Mouse (Mus musculus) CH12.LX (cell line): ENCODE data around the gene Gpat2. TPM values are rescaled to one million over a fixed set of nuclear protein-coding genes. Genes with fewer than 3 reads are reported as not detected.
A peak's percentile ranks its signal among the peaks of the same experiment; 100 is the strongest.

Experiments used
- DNase-seq: peaks from one replicate; pipeline ENCODE4 v3.0.0-alpha.2; 2013; ENCODE audit errors: extremely low read depth
- H3K27ac ChIP-seq: 2 replicates; pipeline ENCODE4 v1.5.1; 2012; ENCODE audit warnings: low read depth, mild to moderate bottlenecking, control low read depth, moderate library complexity; ENCODE audit not compliant: insufficient read depth
- H3K27me3 ChIP-seq: replicated peaks from 2 replicates; pipeline ENCODE3; 2012; ENCODE audit warnings: inconsistent platforms
- H3K36me3 ChIP-seq, 2 experiments: replicated peaks in 1 of 2; 2 replicates each; pipeline versions ENCODE3 to v1.6.1; 2012; ENCODE audit warnings: inconsistent platforms in 1 of 2, low read length in 1 of 2, mild to moderate bottlenecking in 1 of 2, mixed read lengths in 1 of 2, moderate library complexity in 1 of 2; ENCODE audit not compliant: control insufficient read depth in 1 of 2, insufficient read depth in 1 of 2
- H3K4me1 ChIP-seq, 2 experiments: 2 replicates each; pipeline ENCODE4 v1.6.1; 2012; ENCODE audit warnings: inconsistent platforms in 1 of 2, moderate library complexity in 1 of 2; ENCODE audit not compliant: insufficient read depth in 2 of 2, control insufficient read depth in 1 of 2
- H3K4me2 ChIP-seq: 2 replicates; pipeline ENCODE4 v1.6.1; 2012; ENCODE audit warnings: low read depth, mild to moderate bottlenecking, control low read depth; ENCODE audit not compliant: poor library complexity, insufficient read depth, severe bottlenecking
- H3K4me3 ChIP-seq, 3 experiments: fragments of 150-350 bp in 1 of 3; sonication (generic) in 1 of 3; replicated peaks in 1 of 3; 2 replicates each; pipeline versions ENCODE3 to v1.5.1; 2011 to 2012; ENCODE audit warnings: low read depth in 2 of 3, low read length in 2 of 3, mild to moderate bottlenecking in 2 of 3, moderate library complexity in 2 of 3, control low read depth in 1 of 3, improper control_type of control experiment in 1 of 3, inconsistent platforms in 1 of 3, mixed read lengths in 1 of 3; ENCODE audit not compliant: poor library complexity in 1 of 3
- H3K79me2 ChIP-seq: replicated peaks from 2 replicates; pipeline ENCODE4 v1.6.1; 2012; ENCODE audit warnings: mild to moderate bottlenecking, moderate library complexity; ENCODE audit not compliant: control insufficient read depth, poor library complexity, insufficient read depth, severe bottlenecking; ENCODE audit errors: extremely low read depth
- H3K9ac ChIP-seq: 2 replicates; pipeline ENCODE4 v1.6.1; 2012; ENCODE audit warnings: low read depth, mild to moderate bottlenecking, control low read depth, moderate library complexity; ENCODE audit not compliant: insufficient read depth
- H3K9me3 ChIP-seq: replicated peaks from 2 replicates; pipeline ENCODE3; 2012; ENCODE audit warnings: low read length, inconsistent platforms, mixed read lengths
- BHLHE40 ChIP-seq: IDR thresholded peaks from 2 replicates; pipeline ENCODE4 v1.6.1; 2011; ENCODE audit warnings: mild to moderate bottlenecking, low read depth, low read length, improper control_type of control experiment
- CHD1 ChIP-seq: IDR thresholded peaks from 2 replicates; pipeline ENCODE4 v1.6.1; 2012; ENCODE audit warnings: low read depth, low read length, improper control_type of control experiment, inconsistent platforms
- CHD2 ChIP-seq: IDR thresholded peaks from 2 replicates; pipeline ENCODE4 v1.6.1; 2011; ENCODE audit warnings: low read length, improper control_type of control experiment
- CTCF ChIP-seq, 2 experiments: IDR thresholded peaks in 1 of 2; conservative IDR thresholded peaks in 1 of 2; 2 replicates each; pipeline ENCODE4 v1.5.1; 2011 to 2012; ENCODE audit warnings: low read depth in 2 of 2, low read length in 2 of 2, improper control_type of control experiment in 1 of 2, inconsistent platforms in 1 of 2, mild to moderate bottlenecking in 1 of 2, moderate library complexity in 1 of 2
- E2F4 ChIP-seq: IDR thresholded peaks from 2 replicates; pipeline ENCODE4 v1.6.1; 2011; ENCODE audit warnings: low read depth, low read length, improper control_type of control experiment; ENCODE audit not compliant: insufficient replicate concordance
- ELF1 ChIP-seq: IDR thresholded peaks from 2 replicates; pipeline ENCODE4 v1.6.1; 2014; ENCODE audit warnings: low read depth, mild to moderate bottlenecking, inconsistent platforms, low read length, improper control_type of control experiment
- EP300 ChIP-seq: IDR thresholded peaks from 2 replicates; pipeline ENCODE4 v1.6.1; 2011; ENCODE audit warnings: low read length, improper control_type of control experiment
- ETS1 ChIP-seq: conservative IDR thresholded peaks from 2 replicates; pipeline ENCODE4 v1.6.1; 2012; ENCODE audit warnings: low read depth, mild to moderate bottlenecking, inconsistent platforms, low read length, improper control_type of control experiment, moderate library complexity
- GABPA ChIP-seq: IDR thresholded peaks from 2 replicates; pipeline ENCODE4 v1.6.1; 2012; ENCODE audit warnings: low read depth, low read length, improper control_type of control experiment, inconsistent platforms; ENCODE audit not compliant: insufficient replicate concordance
- HCFC1 ChIP-seq: IDR thresholded peaks from 2 replicates; pipeline ENCODE4 v1.6.1; 2012; ENCODE audit warnings: low read depth, mild to moderate bottlenecking, inconsistent platforms, low read length, improper control_type of control experiment
- IRF4 ChIP-seq: IDR thresholded peaks from 2 replicates; pipeline ENCODE4 v1.6.1; 2014; ENCODE audit warnings: low read depth, mild to moderate bottlenecking, inconsistent platforms, low read length, improper control_type of control experiment
- JUN ChIP-seq: IDR thresholded peaks from 2 replicates; pipeline ENCODE4 v1.6.1; 2011; ENCODE audit warnings: low read depth, mild to moderate bottlenecking, low read length, improper control_type of control experiment, moderate library complexity; ENCODE audit not compliant: insufficient read depth
- JUND ChIP-seq: conservative IDR thresholded peaks from 2 replicates; pipeline ENCODE4 v1.6.1; 2011; ENCODE audit warnings: low read depth, low read length, improper control_type of control experiment
- KAT2A ChIP-seq: IDR thresholded peaks from 2 replicates; pipeline ENCODE4 v1.6.1; 2012; ENCODE audit warnings: low read length, improper control_type of control experiment, inconsistent platforms; ENCODE audit not compliant: insufficient replicate concordance
- MAFK ChIP-seq: IDR thresholded peaks from 2 replicates; pipeline ENCODE4 v1.6.1; 2011; ENCODE audit warnings: low read length, improper control_type of control experiment; ENCODE audit not compliant: insufficient replicate concordance
- MAX ChIP-seq: IDR thresholded peaks from 2 replicates; pipeline ENCODE4 v1.6.1; 2011; ENCODE audit warnings: low read length, improper control_type of control experiment
- MAZ ChIP-seq: IDR thresholded peaks from 2 replicates; pipeline ENCODE4 v1.6.1; 2012; ENCODE audit warnings: low read depth, mild to moderate bottlenecking, inconsistent platforms, low read length, improper control_type of control experiment, moderate library complexity
- MEF2A ChIP-seq: IDR thresholded peaks from 2 replicates; pipeline ENCODE4 v1.6.1; 2014; ENCODE audit warnings: low read depth, mild to moderate bottlenecking, inconsistent platforms, low read length, improper control_type of control experiment, borderline replicate concordance
- NELFE ChIP-seq: IDR thresholded peaks from 2 replicates; pipeline ENCODE4 v1.6.1; 2011; ENCODE audit warnings: low read depth, low read length, improper control_type of control experiment
- NRF1 ChIP-seq: IDR thresholded peaks from 2 replicates; pipeline ENCODE4 v1.6.1; 2014; ENCODE audit warnings: low read depth, mild to moderate bottlenecking, inconsistent platforms, low read length, improper control_type of control experiment, moderate library complexity
- POLR2A ChIP-seq: IDR thresholded peaks from 2 replicates; pipeline ENCODE4 v1.6.1; 2011; ENCODE audit warnings: low read depth, mild to moderate bottlenecking, improper control_type of control experiment, low read length
- POLR2AphosphoS2 ChIP-seq: IDR thresholded peaks from 2 replicates; pipeline ENCODE4 v1.6.1; 2011; ENCODE audit warnings: low read depth, low read length, improper control_type of control experiment
- RAD21 ChIP-seq: IDR thresholded peaks from 2 replicates; pipeline ENCODE4 v1.6.1; 2011; ENCODE audit warnings: low read depth, mild to moderate bottlenecking, low read length, improper control_type of control experiment, moderate library complexity
- RCOR1 ChIP-seq: conservative IDR thresholded peaks from 2 replicates; pipeline ENCODE4 v1.6.1; 2012; ENCODE audit warnings: low read depth, mild to moderate bottlenecking, inconsistent platforms, low read length, improper control_type of control experiment
- SIN3A ChIP-seq: IDR thresholded peaks from 2 replicates; pipeline ENCODE4 v1.6.1; 2012; ENCODE audit warnings: low read length, improper control_type of control experiment, inconsistent platforms
- SMC3 ChIP-seq: IDR thresholded peaks from 2 replicates; pipeline ENCODE4 v1.6.1; 2011; ENCODE audit warnings: low read depth, low read length, improper control_type of control experiment
- TBP ChIP-seq: conservative IDR thresholded peaks from 2 replicates; pipeline ENCODE4 v1.6.1; 2011; ENCODE audit warnings: low read depth, low read length, improper control_type of control experiment
- TCF12 ChIP-seq: IDR thresholded peaks from 2 replicates; pipeline ENCODE4 v1.6.1; 2014; ENCODE audit warnings: low read depth, mild to moderate bottlenecking, inconsistent platforms, low read length, improper control_type of control experiment
- USF1 ChIP-seq: IDR thresholded peaks from 2 replicates; pipeline ENCODE4 v1.6.1; 2014; ENCODE audit warnings: low read depth, mild to moderate bottlenecking, inconsistent platforms, low read length, improper control_type of control experiment
- USF2 ChIP-seq: conservative IDR thresholded peaks from 2 replicates; pipeline ENCODE4 v1.6.1; 2011; ENCODE audit warnings: low read depth, low read length, improper control_type of control experiment
- ZC3H11A ChIP-seq: IDR thresholded peaks from 2 replicates; pipeline ENCODE4 v1.6.1; 2012; ENCODE audit warnings: low read depth, mild to moderate bottlenecking, inconsistent platforms, low read length, improper control_type of control experiment
- ZKSCAN1 ChIP-seq: IDR thresholded peaks from 2 replicates; pipeline ENCODE4 v1.6.1; 2012; ENCODE audit warnings: low read depth, inconsistent platforms, low read length, improper control_type of control experiment, borderline replicate concordance
- ZMIZ1 ChIP-seq: IDR thresholded peaks from 2 replicates; pipeline ENCODE4 v1.6.1; 2012; ENCODE audit warnings: low read depth, mild to moderate bottlenecking, inconsistent platforms, low read length, improper control_type of control experiment
- ZNF384 ChIP-seq: IDR thresholded peaks from 2 replicates; pipeline ENCODE4 v1.6.1; 2012; ENCODE audit warnings: low read depth, low read length, improper control_type of control experiment, inconsistent platforms
- dilution Hi-C: fragments of 300-500 bp; cut with MboI; formaldehyde crosslinking; loops from 2 replicates; pipeline ENCODE4 v1.14.3; 2020; ENCODE audit warnings: low sequenced_read_pairs; ENCODE audit not compliant: extremely low pct_unique_long_range_greater_than_20kb, extremely low pct_ligation_motif_present
- in situ Hi-C: fragments of 300-500 bp; cut with MboI; formaldehyde crosslinking; loops from 3 replicates; pipeline ENCODE4 v1.14.3; 2019; ENCODE audit warnings: low sequenced_read_pairs, low pct_ligation_motif_present, low pct_unique_long_range_greater_than_20kb, mixed read lengths
- polyA plus RNA-seq: library from polyadenylated mRNA; unstranded; fragments of >175 nt; gene quantifications from 2 replicates; pipeline ENCODE4 v1.2.1, GENCODE M21; 2012; ENCODE audit warnings: low read depth; ENCODE audit not compliant: insufficient read length
- total RNA-seq, 2 experiments: library from RNA; depleted of rRNA; stranded (reverse); fragments of 300-350 nt in 1 of 2; fragments of >200 nt in 1 of 2; gene quantifications; 2 replicates each; pipeline ENCODE4 v1.2.3; 2012 to 2014

Gpat2 gene
- total and polyA plus RNA-seq, 3 experiments, result 0.19 to 0.63 (median 0.21) TPM

DNA sequence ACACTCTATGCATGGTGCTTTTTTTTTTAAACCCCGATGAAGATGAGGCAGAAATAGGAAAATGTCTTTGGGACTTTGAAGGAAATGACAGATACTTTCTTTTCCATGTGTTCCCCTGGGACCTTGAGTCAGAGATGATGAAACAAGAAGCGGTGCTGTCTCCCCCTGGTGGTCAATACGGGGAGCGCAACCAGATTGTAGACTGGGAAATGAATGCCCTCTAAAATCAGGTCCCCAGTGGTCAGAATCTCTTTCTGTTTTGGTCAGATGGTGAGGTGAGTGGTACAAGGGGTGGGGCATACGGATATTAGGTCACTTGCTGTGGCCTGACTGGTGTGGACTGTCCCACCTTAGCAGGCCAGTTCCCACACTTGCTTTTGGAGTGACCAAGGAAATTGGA, 28.8 kb downstream of the Gpat2 start:
- in situ Hi-C loops (no loop called here), dilution Hi-C loops (no loop called here)
- no peaks in the 10 kb centered on the region for H3K36me3 ChIP-seq
- TF ChIP-seq JUND (peak; percentile 71), HCFC1 (no peak; the same call in 1 of the 2 replicates), ETS1 (peak; percentile 61), TBP (no peak), CHD2 (no peak), ZMIZ1 (no peak), NRF1 (no peak), NELFE (peak; percentile 43; the same call in 1 of the 2 replicates), BHLHE40 (no peak), KAT2A (0 out of 2 replicates have a peak, but pooled peaks have one; percentile 65), ZC3H11A (no peak), MAZ (no peak), SMC3 (peak; percentile 78), TCF12 (peak; percentile 31; the same call in 1 of the 2 replicates), RAD21 (peak; percentile 58), MEF2A (peak; percentile 30; the same call in 1 of the 2 replicates), RCOR1 (no peak), MAFK (no peak), EP300 (peak; percentile 79), ZNF384 (peak; percentile 57; the same call in 1 of the 2 replicates), GABPA (no peak), CTCF (conservative IDR thresholded peaks at IDR 0.05 in 1 of 2, IDR thresholded peaks at IDR 0.05 in 1 of 2; ENCODE audit: low read depth in 2 of 2, low read length in 2 of 2) (peak; percentile 93 to 96), E2F4 (no peak), USF1 (no peak), ZKSCAN1 (no peak), POLR2AphosphoS2 (no peak), IRF4 (peak; percentile 75), POLR2A (no peak), SIN3A (peak; percentile 58; the same call in 1 of the 2 replicates), USF2 (no peak), CHD1 (no peak), ELF1 (no peak), JUN (peak; percentile 52; the same call in 1 of the 2 replicates), MAX (no peak)
- H3K4me3 ChIP-seq, result no peak overlapping the region
- H3K27ac ChIP-seq, result no peak overlapping the region
- no peak overlapping the region for H3K9ac ChIP-seq
- H3K9me3 ChIP-seq, result no peaks in the 10 kb centered on the region
- peaks cover 75% of the 10 kb centered on the region for H3K27me3 ChIP-seq
- DNase-seq, result peak; percentile 92
- no peak overlapping the region for H3K4me2 ChIP-seq
- H3K4me1 ChIP-seq, result peaks cover 5 to 14% of the 10 kb centered on the region in 2 experiments
- no peaks in the 10 kb centered on the region for H3K79me2 ChIP-seq
